Mouse (Mus musculus): ENCODE measurements around the gene Jdp2.

Gene Jdp2

DNA sequence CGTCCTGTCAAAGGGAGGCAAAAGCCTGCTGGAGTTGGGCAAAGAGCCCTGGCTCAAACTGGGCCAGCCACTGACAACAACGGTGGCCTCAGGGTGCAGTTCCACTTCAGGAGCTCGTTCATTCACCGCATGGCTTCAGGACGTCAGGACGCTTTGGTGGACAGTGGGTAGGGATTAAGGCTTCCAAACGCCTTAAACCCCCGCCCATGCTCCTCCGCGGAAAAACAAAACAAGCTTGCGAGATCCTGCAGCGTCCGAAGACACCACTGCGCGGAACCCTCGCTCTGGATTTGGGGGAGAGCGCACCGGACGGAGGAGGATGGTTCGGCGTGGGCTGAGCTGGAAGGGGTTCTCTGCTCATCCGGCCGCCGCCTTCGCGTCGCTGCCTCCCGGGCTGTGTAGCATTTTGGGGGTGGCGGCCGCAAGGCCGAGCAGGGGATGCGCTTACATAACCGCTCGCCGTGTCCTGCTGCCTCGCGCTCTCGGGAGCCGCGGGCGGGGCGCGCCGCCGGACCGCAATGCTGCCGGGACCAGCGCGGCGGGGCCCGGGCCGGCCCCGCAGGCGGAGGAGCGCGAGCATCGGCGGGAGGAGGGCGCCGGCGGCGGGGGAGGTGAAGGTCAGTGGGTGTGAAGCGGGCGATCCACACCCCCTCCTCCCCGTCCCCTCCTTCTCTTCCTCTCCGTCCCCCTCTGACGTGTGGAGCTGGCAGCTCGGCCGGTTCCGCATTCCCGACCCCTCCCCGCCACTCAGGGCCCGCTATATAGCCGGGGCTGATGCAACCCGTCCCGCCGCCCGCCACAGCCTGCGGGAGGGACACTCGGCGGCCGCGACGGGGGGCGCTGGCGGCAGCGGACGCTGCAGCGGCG lies at the start of gene Jdp2:
Gene Jdp2, plus strand, starts transcription at position 417 of the 867 bp plus-strand sequence.
- peak; percentile 50 to 61 for DNase-seq (ENCODE audit: low spot score in 2 of 2)

DNA sequence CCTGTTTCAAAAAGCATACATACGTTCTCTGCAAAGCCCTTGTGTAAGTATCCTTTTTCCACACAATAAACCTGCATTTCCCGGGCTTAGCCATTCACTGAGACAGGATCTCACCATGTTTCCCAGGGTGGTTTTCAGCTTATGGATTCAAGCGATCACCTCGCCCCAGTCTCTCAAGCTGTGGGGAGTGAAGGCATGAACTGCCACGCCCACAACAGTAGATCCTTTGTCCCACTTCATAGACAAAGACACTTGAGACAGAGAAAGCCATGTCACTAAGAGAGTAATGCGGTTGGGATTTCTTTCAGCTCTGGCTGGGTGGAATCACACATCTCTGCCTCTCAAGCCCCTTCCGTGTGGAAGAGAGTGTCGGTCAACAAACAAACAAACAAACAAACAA lies 49.2 kb upstream of the Jdp2 start:
- DNase-seq (ENCODE audit: low spot score in 2 of 2): no peak

DNA sequence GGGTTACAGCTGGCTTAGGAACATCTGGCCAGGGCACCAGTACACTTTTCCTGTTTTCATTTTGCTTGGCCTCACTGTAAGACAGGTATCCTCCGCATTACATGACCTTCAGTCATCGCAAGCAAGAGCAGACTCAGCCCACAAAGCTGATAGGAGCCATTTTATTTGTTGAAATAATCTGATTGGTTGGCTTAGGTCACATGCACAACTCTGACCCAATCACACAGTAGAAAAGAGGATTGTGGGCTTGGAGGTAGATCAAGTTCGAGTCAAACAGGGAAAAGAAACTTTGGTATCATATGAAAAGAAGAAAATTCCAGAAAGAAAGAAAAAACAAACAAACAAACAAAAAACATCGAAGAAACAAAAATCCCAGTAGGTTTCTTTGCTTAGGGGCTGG lies 48.4 kb upstream of the Jdp2 start:
- no peak for DNase-seq (ENCODE audit: low spot score in 2 of 2)

DNA sequence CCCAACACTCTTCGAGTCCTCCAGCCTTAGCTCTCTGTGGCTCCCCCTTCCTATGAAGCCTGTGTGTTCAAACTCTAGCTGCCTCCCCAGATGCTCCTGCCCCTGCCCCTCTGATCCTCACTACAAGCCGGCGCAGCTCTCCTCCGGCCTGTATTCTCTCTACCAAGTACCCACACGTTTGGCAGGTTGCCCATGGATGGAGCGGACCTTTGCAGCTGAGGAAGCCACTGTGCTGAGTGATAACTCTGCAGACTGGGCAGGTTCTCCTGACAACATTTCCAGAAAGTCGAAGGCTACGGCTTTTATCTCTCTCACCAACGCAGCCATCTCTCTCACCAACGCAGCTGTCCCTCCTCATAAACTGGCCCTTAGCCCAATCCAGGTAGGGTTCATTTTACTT lies 39.5 kb upstream of the Jdp2 start:
- DNase-seq (ENCODE audit: low spot score in 2 of 2): no peak

DNA sequence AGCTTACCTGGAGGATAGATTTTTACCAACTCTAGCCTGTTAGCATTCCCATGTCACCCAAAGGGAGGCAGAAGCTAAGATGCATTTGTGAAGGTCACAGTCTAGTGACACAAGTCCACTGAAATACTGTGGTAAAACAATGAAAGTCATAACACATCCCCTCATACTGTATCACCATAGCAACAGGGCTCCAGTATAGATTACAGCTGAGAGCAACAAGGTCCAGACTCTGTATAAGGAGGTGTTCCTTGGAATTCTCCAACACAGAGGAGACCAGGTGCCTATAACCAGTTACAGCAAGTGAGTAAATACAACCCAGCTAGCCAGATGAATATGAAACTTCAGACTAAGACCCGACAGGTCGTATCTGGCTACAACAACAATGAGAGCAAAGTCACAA lies 33.4 kb upstream of the Jdp2 start:
- no peak for DNase-seq (ENCODE audit: low spot score in 2 of 2)

DNA sequence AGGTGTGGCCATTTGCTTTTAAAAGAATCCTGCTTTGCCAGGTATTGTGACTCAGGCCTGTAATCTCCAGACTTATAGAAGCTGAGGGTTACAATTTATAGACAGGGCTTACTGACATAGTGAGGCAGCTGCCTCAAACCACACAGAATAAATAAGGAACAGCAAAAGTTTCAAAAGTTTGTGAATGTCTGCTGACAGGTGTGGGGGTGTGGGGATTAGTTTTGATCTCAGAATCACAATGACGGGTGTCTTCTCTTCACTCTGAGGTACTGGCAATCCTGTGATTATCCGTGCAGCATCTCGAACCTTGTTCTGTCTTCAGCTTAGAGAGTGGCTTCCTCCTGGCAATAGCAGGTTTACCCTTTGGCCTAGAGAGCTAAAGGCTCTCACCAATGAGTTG lies 30.5 kb upstream of the Jdp2 start:
- no peak for DNase-seq (ENCODE audit: low spot score in 2 of 2)

DNA sequence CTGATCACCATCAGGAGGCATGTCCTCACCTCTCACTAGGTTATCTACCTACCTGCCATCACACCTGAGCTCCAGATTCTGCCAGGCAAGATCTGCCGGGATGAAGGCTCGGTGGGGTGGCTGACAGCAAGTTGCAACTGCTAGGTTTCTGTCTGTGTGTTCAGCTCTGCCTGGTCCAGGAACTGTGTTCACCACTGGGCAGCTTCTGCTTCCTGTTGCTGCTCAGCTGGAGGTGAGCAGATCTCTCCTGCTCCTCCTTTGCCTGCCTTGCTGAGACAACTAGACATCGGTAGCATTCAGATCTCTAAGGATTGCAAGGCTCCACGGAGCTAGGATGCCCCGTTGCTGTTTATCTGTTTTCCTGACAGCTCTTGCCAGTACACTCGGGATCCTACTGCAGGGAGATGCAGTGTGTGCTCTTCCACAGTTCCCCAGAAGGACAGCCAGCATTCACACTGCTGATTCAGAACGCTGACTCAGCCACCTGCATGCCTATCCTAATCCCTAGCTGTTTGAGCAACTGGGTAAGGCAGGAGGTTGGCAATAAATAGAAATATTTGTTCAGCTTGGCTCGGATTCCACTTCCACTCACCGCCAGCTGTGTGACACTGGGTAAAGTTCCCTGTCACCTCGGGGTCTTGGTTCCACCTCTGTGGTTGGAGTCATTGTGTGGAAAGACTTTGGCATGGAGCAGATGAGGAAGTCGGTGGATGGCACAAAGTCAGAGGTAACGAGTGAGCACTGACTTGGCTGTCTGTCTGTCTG lies 29.3 kb upstream of the Jdp2 start:
- DNase-seq (ENCODE audit: low spot score in 2 of 2): no peak

DNA sequence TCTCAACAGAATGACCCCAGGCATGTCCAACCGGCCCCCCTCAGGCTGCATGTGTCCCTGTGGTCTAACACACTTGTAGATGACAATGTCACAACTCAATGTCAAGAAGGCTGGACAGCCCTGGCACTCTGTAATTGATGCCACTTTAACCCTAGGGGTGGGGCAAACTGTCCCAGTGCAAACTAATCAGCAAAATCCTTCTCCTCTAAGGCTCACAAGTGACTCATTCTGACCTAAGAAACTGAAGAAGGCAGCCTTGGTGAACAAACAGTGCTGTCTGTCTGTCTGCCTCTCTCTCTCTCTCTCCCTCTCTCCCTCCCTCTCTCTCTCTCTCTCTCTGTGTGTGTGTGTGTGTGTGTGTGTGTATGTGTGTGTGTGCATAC lies 28.7 kb upstream of the Jdp2 start:
- DNase-seq (ENCODE audit: low spot score in 2 of 2): no peak

DNA sequence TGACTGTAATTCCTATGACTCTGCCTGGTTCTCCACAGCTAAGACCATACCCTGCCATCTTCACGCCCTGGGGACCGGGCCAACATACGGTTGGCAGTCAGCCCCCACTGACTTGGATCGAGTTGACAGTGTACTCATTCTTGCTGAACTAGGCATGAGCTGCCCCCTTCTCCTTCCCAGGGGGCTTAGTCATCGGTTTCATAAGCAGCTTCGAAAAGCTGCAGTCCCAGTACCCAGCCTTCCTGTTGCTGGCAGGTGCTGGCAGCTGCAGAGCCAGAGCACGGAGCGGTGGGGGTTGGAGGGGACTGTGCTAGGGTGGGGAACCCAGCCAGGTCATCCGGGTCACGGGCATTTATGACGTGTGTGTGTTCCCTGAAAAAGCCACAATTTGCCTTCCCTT lies 27.5 kb upstream of the Jdp2 start:
- peak in 1 of 2 experiments; percentile 42 for DNase-seq (ENCODE audit: low spot score in 2 of 2)

DNA sequence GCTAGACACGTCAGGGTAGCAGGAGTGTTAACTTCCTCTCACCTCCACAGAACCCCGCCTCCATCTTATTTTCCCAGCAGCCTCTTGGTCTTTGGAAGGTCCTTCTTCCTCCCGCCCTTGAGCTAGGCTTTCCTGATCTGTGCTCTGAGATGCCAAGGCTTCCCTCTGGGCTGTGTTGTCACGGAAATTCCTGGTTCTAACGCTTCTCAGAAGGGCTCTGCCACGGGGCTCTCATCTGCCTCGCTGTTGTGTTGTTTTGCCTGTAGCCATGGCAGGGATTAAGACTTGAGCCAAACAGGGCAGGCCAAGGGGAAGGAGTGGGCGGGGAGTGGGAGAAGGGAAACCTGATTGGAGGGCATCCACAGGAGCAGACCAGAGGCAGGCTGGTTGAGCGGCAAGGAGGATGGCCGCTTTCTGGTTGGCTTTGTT lies 26.8 kb upstream of the Jdp2 start:
- DNase-seq (ENCODE audit: low spot score in 2 of 2): no peak

DNA sequence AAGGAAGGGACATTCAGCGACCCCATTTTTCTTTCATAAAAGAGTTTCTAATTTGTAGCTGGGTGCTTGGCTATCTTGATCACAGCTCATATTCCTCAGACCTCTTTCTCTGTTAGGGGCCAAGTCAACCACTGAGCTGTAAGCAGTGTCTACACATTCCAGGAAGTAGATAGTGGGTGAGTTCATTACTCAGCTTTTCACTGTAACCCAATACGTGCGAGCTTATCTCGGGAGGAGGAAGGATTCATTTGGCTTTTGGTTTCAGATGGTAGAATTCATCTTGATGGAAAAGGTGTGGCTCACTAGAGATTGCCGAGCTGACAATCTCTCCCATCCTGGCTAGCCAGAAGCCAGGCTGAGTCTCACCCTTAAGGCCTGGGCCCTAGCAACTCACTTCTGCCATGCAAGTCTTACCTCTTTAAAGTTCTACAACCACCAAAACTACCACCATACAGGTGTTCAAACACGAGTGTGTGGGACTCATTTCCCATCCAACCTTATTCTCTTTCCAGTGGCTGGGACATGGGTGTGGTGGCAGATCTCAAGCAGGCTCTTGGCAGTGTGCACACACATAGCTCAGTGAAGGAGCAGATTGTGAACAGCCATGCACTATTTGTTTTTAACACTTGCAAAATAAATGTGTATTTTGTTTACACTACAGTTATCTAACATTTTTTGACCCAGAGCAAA lies 23.9 kb upstream of the Jdp2 start:
- no peak for DNase-seq (ENCODE audit: low spot score in 2 of 2)

DNA sequence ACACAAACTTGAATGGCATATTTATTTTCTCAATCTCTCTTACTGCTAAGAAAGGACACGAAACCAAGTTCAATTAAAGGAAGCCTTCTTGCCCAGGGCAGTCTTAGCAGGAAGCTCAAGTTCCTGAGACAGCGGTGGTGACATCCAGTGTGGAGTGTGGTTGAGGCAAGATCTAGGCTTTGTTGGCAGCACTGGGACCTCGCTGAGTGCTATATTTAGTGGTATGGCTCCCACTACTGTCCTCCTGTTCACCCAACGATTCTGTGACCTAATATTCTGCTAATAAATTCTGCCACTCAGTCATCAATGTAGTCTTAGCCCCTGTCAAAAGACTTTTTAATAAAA lies 23.4 kb upstream of the Jdp2 start:
- no peak for DNase-seq (ENCODE audit: low spot score in 2 of 2)

DNA sequence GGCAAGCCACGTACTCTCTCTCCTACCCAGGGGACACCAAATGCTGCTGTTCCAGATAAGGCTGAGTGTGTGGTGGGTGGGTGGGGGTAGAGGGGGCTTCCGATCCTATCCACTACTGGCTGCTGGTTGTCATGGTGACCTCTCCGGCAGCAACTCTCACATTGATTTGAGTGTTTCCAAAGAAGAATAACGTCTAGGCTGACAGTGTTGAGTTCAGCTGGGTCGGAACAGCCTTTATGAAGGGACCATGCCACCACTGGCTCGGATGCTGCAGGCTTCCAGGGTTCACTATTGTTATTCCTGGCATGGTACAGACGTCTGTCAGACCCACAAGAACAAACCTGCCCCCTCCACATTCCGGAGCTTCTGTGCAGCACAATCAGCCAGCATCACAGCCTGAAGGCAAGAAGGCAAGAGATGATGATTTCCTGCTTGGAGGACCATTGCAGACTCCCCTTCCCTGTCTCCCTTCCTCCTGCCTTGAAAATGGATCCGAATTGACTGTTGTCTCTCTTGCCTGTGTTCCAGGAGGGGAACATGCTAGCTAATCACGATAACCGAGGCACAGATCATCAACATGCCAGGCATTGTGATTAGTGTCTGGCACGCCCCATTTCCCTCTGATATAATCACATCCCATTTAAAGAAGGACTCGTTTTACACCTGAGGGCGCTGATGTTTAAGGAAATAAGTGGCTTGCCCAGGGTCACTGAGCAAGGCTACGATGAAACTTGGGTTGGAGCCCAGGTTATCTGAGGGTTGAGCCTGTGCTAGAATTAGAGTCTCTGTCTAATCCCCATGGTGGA lies 17.4 kb upstream of the Jdp2 start:
- no peak for DNase-seq (ENCODE audit: low spot score in 2 of 2)

DNA sequence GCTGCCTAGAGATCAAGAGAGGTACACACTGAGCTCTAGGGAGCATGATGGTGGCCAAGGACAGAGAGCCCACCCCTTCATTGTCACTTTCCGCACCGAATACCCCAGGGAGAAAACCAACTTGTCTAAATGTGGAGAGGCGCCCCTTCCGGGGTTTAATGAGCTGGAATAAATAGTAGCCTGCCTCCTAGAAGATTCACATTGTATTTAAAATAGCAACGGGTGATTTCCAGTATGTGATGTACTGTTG lies 16.8 kb upstream of the Jdp2 start:
- DNase-seq (ENCODE audit: low spot score in 2 of 2): no peak

DNA sequence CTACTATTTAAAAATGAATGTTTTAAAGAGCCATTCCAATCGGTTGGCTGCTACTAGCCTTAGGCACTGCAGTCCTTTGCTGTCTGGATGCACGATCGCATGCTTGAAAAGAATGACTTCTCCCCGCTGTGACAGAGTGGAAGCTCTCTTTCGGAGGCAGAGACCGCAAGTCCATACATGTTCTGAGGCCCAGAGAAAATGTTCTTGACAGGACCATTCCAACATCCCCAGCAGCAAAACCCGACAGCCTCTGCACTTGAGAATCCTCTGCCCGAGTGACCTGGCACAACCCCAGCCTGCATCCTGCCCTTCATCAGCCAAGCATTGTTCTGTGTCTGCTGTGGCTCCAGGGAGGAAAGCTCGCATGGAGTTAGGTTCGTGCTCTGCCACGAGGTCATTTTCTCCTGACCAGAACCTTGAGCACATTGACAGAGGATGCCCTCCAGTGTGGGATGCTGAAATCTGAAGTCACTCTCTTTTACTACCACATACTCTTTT lies 13.0 kb upstream of the Jdp2 start:
- no peak for DNase-seq (ENCODE audit: low spot score in 2 of 2)

DNA sequence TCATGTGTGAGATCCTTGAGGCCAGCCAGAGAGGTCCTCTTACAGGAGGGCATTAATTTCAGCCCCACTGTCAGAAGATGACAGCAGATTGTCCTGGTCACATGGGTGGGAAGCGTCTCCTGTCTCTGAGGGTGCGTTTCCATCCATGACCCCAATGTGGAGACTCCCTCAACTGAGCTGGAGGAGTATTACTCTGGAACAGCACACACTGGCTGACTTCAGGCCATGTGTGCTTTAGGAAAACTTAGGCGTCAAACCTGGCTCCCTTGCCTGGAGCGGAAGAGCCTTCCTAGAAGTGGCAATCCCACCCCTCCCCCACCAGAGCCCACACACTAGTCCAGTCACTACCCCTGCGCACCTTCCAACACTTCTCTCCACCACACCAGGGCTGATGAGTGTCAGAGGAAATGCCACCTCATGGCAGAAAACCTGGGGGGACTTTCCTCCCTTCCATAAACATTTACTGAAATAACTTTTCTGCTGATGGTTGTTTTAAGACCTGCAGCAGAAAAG lies 8.9 kb upstream of the Jdp2 start:
- no peak for DNase-seq (ENCODE audit: low spot score in 2 of 2)

DNA sequence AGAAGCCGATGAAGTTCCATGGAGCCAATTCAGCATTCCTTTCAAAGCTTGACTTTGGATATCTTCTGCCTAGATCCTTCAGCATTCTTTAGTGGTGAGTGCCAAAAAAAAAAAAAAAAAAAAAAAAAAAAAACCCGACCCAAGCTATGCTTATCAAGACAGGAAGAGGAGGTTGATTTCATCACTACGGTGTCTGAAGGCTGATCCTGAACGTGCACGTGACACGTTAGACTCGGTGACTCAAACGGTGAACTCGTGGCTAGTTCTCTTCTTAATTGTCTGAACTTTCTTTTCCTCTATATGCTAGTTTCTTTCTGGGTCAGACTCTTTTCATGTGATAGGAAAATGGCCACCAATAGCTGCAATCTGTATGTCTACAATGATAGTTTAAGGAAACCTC lies 5.9 kb upstream of the Jdp2 start:
- DNase-seq (ENCODE audit: low spot score in 2 of 2): no peak

DNA sequence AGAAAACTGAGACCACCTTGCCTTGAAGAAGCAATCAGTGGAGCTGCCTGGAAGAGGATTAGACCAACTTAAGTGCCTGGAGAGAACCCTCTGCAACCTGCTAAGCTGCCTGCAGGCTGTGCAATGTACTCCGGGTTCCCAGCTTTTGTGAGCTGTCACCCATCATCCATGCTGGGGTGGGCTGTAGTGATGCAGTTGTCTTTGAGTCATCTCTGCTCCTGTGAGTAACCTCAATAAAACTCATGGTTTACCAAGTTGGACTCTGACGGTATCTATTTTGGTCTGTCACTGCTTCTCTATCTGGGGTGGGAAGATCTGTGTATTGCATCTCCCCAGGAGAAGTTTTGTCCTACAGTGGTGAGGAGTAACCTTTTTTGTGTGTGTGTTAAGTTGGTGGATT lies 4.4 kb upstream of the Jdp2 start:
- DNase-seq (ENCODE audit: low spot score in 2 of 2): no peak

DNA sequence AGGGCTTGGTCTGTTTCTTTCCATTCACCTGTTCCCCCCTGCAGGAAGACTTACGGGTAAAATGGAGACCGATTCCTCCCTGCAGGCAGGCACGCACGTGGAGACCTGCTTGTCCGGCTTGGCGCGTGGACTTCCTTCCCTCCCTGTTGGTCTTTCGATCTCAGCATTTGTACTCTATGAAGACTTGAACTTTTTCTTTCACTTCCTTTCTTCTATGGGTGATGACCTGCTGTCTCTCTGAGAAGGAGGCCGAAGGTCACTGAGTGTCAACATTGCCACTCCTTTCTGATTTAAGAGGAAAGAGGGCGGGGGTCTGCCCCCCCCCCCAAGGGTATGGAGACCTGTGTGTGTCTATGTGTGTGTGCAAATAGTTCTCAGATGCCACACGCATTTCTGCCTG lies 774 bp upstream of the Jdp2 start:
- no peak for DNase-seq (ENCODE audit: low spot score in 2 of 2)

DNA sequence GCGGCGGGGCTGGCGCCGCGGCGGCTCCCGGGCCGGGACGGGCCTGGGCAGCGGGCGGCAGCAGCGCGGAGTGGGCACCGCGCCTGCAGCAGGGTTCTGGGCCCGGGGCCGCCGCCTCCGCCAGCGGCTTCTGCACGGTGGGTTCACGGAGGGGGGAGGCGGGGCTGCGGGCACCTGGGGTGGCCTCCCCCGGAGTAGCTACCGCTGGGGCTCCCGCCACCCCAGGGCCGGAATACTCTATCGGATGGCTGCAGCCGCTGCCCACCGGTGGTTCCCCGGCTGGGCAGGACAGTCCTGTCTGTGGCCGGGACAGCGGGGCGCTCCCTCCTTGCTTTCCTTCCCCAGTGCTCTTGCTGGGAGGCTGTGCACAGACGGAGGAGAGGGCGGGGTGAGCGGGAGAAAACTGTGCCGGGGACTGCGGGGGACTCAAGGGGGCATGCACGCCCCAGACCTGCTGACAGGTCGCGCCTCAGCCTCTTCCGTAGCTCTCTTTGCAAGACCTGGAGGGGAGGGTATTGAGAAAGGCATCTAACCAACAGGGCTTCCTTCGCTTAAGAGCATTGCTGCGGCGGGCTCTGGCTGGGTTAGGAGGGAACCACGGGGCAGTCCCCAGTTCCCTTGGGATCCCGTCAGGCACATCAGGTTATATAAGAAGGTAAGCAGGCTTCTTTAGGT lies 788 bp downstream of the Jdp2 start:
- no peak for DNase-seq (ENCODE audit: low spot score in 2 of 2)

DNA sequence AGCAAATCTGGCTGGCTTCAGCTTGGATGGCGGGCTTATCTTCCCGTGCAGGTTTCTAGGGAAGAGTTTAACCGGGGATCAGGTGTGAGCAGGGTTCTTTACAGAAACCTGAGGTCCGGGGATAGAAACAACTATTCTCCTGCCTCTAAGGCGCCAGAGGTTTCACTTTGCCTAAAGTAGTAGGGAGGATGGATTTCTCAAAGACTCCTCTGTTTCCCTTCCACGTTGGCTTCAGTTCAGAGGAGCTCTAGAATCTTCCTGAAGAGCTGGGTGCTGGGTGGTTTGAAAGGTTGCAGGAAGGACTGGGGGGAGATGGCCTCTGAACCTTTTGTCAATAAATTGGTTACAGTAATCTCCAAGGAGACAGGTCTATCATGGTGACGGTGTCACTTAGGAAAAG lies 1.8 kb downstream of the Jdp2 start:
- no peak for DNase-seq (ENCODE audit: low spot score in 2 of 2)

All from frontal cortex, postnatal 25 days (tissue).